Mouse (Mus musculus): ENCODE measurements around the gene Cldn14. TPM values are rescaled to one million over a fixed set of nuclear protein-coding genes. Genes with fewer than 3 reads are reported as not detected.

Gene Cldn14
- polyA plus RNA-seq, 1 experiment from 2014 or later = not detected

GRCm38 (mm10) chr16:93973554-93973953 is 35.1 kb downstream of the Cldn14 start:
- no peak overlapping the region for H3K9ac ChIP-seq
- 52% methylated on average over 5 of the region's 5 CpGs for WGBS
- no peak for ATAC-seq (ENCODE audit: insufficient number of reproducible peaks, low FRiP score, low TSS enrichment, low read depth)
- H3K27ac ChIP-seq = no peak overlapping the region
- peak overlapping the region; percentile 36 for H3K4me2 ChIP-seq
- H3K36me3 ChIP-seq = no peaks in the 10 kb centered on the region
- H3K4me1 ChIP-seq = peaks cover 3% of the 10 kb centered on the region; the same call in 1 of the 2 replicates
- H3K4me3 ChIP-seq = peak overlapping the region; percentile 16
- H3K9me3 ChIP-seq = no peaks in the 10 kb centered on the region
- peaks cover 5% of the 10 kb centered on the region; the same call in 1 of the 2 replicates for H3K27me3 ChIP-seq

- H3K4me1 ChIP-seq = peaks cover 3% of the 10 kb centered on the region; the same call in 1 of the 2 replicates
- H3K4me2 ChIP-seq = peak overlapping the region; percentile 36
- no peaks in the 10 kb centered on the region for H3K36me3 ChIP-seq
- 29% methylated on average over 10 of the region's 10 CpGs for WGBS
- H3K9me3 ChIP-seq = no peaks in the 10 kb centered on the region
- no peak overlapping the region for H3K9ac ChIP-seq
- H3K4me3 ChIP-seq = peak overlapping the region; percentile 16
- ATAC-seq (ENCODE audit: insufficient number of reproducible peaks, low FRiP score, low TSS enrichment, low read depth) = no peak
- H3K27ac ChIP-seq = no peak overlapping the region
- peaks cover 5% of the 10 kb centered on the region; the same call in 1 of the 2 replicates for H3K27me3 ChIP-seq
These were observed 35.5 kb downstream of the Cldn14 start for GRCm38 (mm10) chr16:93973123-93973522.

GRCm38 (mm10) chr16:93971046-93971445 is 37.6 kb downstream of the Cldn14 start:
- Histone ChIP-seq H3K4me1 (peaks cover 3% of the 10 kb centered on the region; the same call in 1 of the 2 replicates), H3K36me3 (no peaks in the 10 kb centered on the region), H3K9me3 (no peaks in the 10 kb centered on the region), H3K4me3 (no peak overlapping the region), H3K9ac (no peak overlapping the region), H3K27ac (no peak overlapping the region), H3K27me3 (peaks cover 5% of the 10 kb centered on the region; the same call in 1 of the 2 replicates), H3K4me2 (no peak overlapping the region)
- 65% methylated on average over 11 of the region's 11 CpGs for WGBS
- ATAC-seq (ENCODE audit: insufficient number of reproducible peaks, low FRiP score, low TSS enrichment, low read depth) = no peak

GRCm38 (mm10) chr16:93967893-93968292 is 40.7 kb downstream of the Cldn14 start:
- no peak overlapping the region for H3K9ac ChIP-seq
- WGBS = 90% methylated on average over 8 of the region's 8 CpGs
- no peak for ATAC-seq (ENCODE audit: insufficient number of reproducible peaks, low FRiP score, low TSS enrichment, low read depth)

GRCm38 (mm10) chr16:93962283-93962682 is 46.4 kb downstream of the Cldn14 start:
- Histone ChIP-seq H3K27me3 (peaks cover 11% of the 10 kb centered on the region), H3K4me1 (no peaks in the 10 kb centered on the region), H3K9me3 (no peaks in the 10 kb centered on the region), H3K36me3 (no peaks in the 10 kb centered on the region), H3K27ac (no peak overlapping the region), H3K9ac (no peak overlapping the region), H3K4me3 (no peak overlapping the region), H3K4me2 (no peak overlapping the region)
- WGBS = 49% methylated on average over 5 of the region's 5 CpGs
- ATAC-seq (ENCODE audit: insufficient number of reproducible peaks, low FRiP score, low TSS enrichment, low read depth) = no peak

More at GRCm38 (mm10) chr16:93967893-93968292, 40.7 kb downstream of the Cldn14 start:
- H3K4me2 ChIP-seq = no peak overlapping the region
- no peaks in the 10 kb centered on the region for H3K9me3 ChIP-seq
- no peaks in the 10 kb centered on the region for H3K36me3 ChIP-seq
- peaks cover 2% of the 10 kb centered on the region; the same call in 1 of the 2 replicates for H3K4me1 ChIP-seq
- H3K4me3 ChIP-seq = no peak overlapping the region
- H3K27ac ChIP-seq = no peak overlapping the region
- peaks cover 5% of the 10 kb centered on the region; the same call in 1 of the 2 replicates for H3K27me3 ChIP-seq

- no peak for ATAC-seq (ENCODE audit: insufficient number of reproducible peaks, low FRiP score, low TSS enrichment, low read depth)
- H3K27me3 ChIP-seq = peaks cover 14% of the 10 kb centered on the region; the same call in 1 of the 2 replicates
These were observed 47.5 kb downstream of the Cldn14 start for GRCm38 (mm10) chr16:93961099-93961646.

GRCm38 (mm10) chr16:93960495-93960894 is 48.1 kb downstream of the Cldn14 start:
- H3K27ac ChIP-seq = no peak overlapping the region
- H3K36me3 ChIP-seq = no peaks in the 10 kb centered on the region
- no peak overlapping the region for H3K4me3 ChIP-seq
- H3K4me1 ChIP-seq = no peaks in the 10 kb centered on the region
- no peaks in the 10 kb centered on the region for H3K9me3 ChIP-seq
- no peak for ATAC-seq (ENCODE audit: insufficient number of reproducible peaks, low FRiP score, low TSS enrichment, low read depth)
- no peak overlapping the region for H3K9ac ChIP-seq
- H3K27me3 ChIP-seq = peaks cover 17% of the 10 kb centered on the region
- 81% methylated on average over 4 of the region's 4 CpGs for WGBS
- no peak overlapping the region for H3K4me2 ChIP-seq

More at GRCm38 (mm10) chr16:93961099-93961646, 47.5 kb downstream of the Cldn14 start:
- WGBS = 82% methylated on average over 11 of the region's 11 CpGs
- Histone ChIP-seq H3K4me1 (no peaks in the 10 kb centered on the region), H3K9ac (no peak overlapping the region), H3K27ac (no peak overlapping the region), H3K36me3 (no peaks in the 10 kb centered on the region), H3K9me3 (no peaks in the 10 kb centered on the region), H3K4me2 (no peak overlapping the region), H3K4me3 (no peak overlapping the region)

- WGBS = 60% methylated on average over 12 of the region's 12 CpGs
- Histone ChIP-seq H3K9ac (no peak overlapping the region), H3K9me3 (no peaks in the 10 kb centered on the region), H3K36me3 (no peaks in the 10 kb centered on the region), H3K27ac (no peak overlapping the region), H3K4me2 (no peak overlapping the region), H3K27me3 (peaks cover 38% of the 10 kb centered on the region), H3K4me1 (no peaks in the 10 kb centered on the region), H3K4me3 (no peak overlapping the region)
- no peak for ATAC-seq (ENCODE audit: insufficient number of reproducible peaks, low FRiP score, low TSS enrichment, low read depth)
These were observed 51.2 kb downstream of the Cldn14 start for GRCm38 (mm10) chr16:93957402-93957801.

- H3K9me3 ChIP-seq = no peaks in the 10 kb centered on the region
- H3K4me1 ChIP-seq = no peaks in the 10 kb centered on the region
- H3K36me3 ChIP-seq = no peaks in the 10 kb centered on the region
- H3K9ac ChIP-seq = no peak overlapping the region
- no peak overlapping the region for H3K4me2 ChIP-seq
- no peak overlapping the region for H3K27ac ChIP-seq
- H3K27me3 ChIP-seq = peaks cover 38% of the 10 kb centered on the region
- 69% methylated on average over 7 of the region's 7 CpGs for WGBS
- no peak overlapping the region for H3K4me3 ChIP-seq
- no peak for ATAC-seq (ENCODE audit: insufficient number of reproducible peaks, low FRiP score, low TSS enrichment, low read depth)
These were observed 51.7 kb downstream of the Cldn14 start for GRCm38 (mm10) chr16:93956986-93957385.

GRCm38 (mm10) chr16:93947396-93947795 is 61.2 kb downstream of the Cldn14 start:
- 91% methylated on average over 4 of the region's 4 CpGs for WGBS
- Histone ChIP-seq H3K4me3 (no peak overlapping the region), H3K9me3 (no peaks in the 10 kb centered on the region), H3K27ac (no peak overlapping the region), H3K27me3 (peaks cover 45% of the 10 kb centered on the region), H3K4me2 (no peak overlapping the region), H3K4me1 (peaks cover 6% of the 10 kb centered on the region; the same call in 1 of the 2 replicates), H3K36me3 (no peaks in the 10 kb centered on the region), H3K9ac (no peak overlapping the region)
- no peak for ATAC-seq (ENCODE audit: insufficient number of reproducible peaks, low FRiP score, low TSS enrichment, low read depth)

GRCm38 (mm10) chr16:93944301-93944700 is 64.3 kb downstream of the Cldn14 start:
- Histone ChIP-seq H3K4me2 (no peak overlapping the region), H3K27me3 (peaks cover 42% of the 10 kb centered on the region)
- ATAC-seq (ENCODE audit: insufficient number of reproducible peaks, low FRiP score, low TSS enrichment, low read depth) = no peak

GRCm38 (mm10) chr16:93942796-93943502 is 65.7 kb downstream of the Cldn14 start:
- ATAC-seq (ENCODE audit: insufficient number of reproducible peaks, low FRiP score, low TSS enrichment, low read depth) = no peak
- no peak overlapping the region for H3K9ac ChIP-seq
- peaks cover 43% of the 10 kb centered on the region for H3K27me3 ChIP-seq
- H3K27ac ChIP-seq = no peak overlapping the region
- H3K4me3 ChIP-seq = no peak overlapping the region
- WGBS = 88% methylated on average over 10 of the region's 10 CpGs
- peaks cover 8% of the 10 kb centered on the region for H3K4me1 ChIP-seq
- no peak overlapping the region for H3K4me2 ChIP-seq
- no peaks in the 10 kb centered on the region for H3K9me3 ChIP-seq
- H3K36me3 ChIP-seq = no peaks in the 10 kb centered on the region

More at GRCm38 (mm10) chr16:93944301-93944700, 64.3 kb downstream of the Cldn14 start:
- Histone ChIP-seq H3K4me1 (peaks cover 6% of the 10 kb centered on the region), H3K4me3 (no peak overlapping the region), H3K9ac (no peak overlapping the region), H3K9me3 (no peaks in the 10 kb centered on the region), H3K36me3 (no peaks in the 10 kb centered on the region), H3K27ac (no peak overlapping the region)
- WGBS = 63% methylated on average over 6 of the region's 6 CpGs
